Mouse (Mus musculus) lung, postnatal 0 days (tissue): ENCODE measurements at regions not wholly inside any gene's neighbourhood (a gene's known extent, or its start where the extent isn't known, plus 50 kb on each side); places are given as distances from the start of the nearest gene placed in this dataset.

Experiments
- CTCF ChIP-seq: IDR thresholded peaks from 2 replicates; pipeline ENCODE4 v1.5.1; 2016; ENCODE audit warnings: antibody characterized with exemption, mild to moderate bottlenecking
- EP300 ChIP-seq: IDR thresholded peaks from 2 replicates; pipeline ENCODE4 v1.6.1; 2016; ENCODE audit warnings: antibody characterized with exemption, mild to moderate bottlenecking, control low read depth

GRCm38 (mm10) chr8:128162857-128163256, 195.5 kb upstream of the Nrp1 start:
- no peak for TF ChIP-seq CTCF
- TF ChIP-seq EP300 = no peak
